Mouse (Mus musculus) ES-E14 (cell line): ENCODE results near the gene Ltbp3.

Source experiments
- HCFC1 ChIP-seq: IDR thresholded peaks from 2 replicates; pipeline ENCODE4 v1.6.1; 2012; ENCODE audit warnings: low read length, inconsistent platforms, borderline replicate concordance; ENCODE audit not compliant: insufficient read depth
- ZC3H11A ChIP-seq: IDR thresholded peaks from 2 replicates; pipeline ENCODE4 v1.6.1; 2012; ENCODE audit warnings: low read depth, mild to moderate bottlenecking, inconsistent platforms, low read length, borderline replicate concordance

- TF ChIP-seq ZC3H11A, result no peak
- TF ChIP-seq HCFC1, result no peak
Measured at GRCm38 (mm10) chr19:5778312-5778711, 37.6 kb downstream of the Ltbp3 start.
